Mouse (Mus musculus) mouse trophoblast stem cell (cell line): ENCODE data around the gene Pxylp1.

ENCODE experiments used
- in situ Hi-C, 2 experiments: fragments of 300-500 bp; cut with MseI, MboI; formaldehyde crosslinking; loops; 2 replicates in 1 of 2; 3 replicates in 1 of 2; pipeline ENCODE4 v1.15.1; 2025

Gene Pxylp1

DNA sequence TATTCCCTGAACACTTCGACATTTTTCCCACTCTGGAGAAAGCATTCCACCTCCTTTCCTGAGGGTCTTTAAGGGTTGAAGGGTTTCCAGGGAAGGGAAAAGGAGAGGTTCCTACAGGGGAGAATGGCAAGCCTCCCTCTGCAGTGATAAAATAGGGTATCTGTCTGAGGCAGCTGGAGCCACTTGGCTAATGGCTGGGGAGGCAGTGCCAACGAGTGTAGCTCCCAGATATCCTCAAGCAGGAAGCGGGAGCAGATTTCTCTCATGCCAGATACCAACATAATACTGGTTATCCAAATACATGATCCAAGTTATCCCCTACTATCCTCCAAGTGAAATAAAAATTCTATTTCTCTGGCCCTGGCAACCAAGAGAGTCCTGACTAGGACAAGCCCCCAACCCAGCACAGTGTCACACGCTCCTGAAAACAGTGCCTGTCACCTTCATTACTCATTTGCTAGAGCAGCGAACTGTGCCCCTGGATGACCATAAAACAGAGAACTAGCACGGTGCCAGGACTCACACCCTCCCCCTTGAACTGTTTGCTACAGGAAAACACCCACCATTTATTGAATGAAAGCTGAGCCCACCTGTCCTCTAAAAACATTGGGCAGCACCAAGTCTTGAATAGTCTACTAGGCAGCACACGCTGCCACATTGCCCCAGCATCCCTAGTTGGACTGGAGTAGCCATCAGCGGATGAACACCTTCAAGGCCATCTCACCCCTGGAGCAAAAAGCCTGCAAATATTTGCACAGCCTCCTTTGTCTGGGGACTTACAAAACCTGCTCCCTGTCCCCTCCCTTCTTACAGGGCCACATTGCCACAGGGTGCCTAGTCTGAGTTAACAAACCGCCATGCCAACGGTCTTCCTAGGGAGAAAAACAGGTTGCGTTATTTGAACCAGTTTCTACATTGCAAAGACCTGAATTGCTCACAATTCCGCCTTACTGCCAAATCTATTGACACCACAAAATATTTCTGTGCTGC, 833 bp downstream of the Pxylp1 start:
- in situ Hi-C loops: no loop called here

DNA sequence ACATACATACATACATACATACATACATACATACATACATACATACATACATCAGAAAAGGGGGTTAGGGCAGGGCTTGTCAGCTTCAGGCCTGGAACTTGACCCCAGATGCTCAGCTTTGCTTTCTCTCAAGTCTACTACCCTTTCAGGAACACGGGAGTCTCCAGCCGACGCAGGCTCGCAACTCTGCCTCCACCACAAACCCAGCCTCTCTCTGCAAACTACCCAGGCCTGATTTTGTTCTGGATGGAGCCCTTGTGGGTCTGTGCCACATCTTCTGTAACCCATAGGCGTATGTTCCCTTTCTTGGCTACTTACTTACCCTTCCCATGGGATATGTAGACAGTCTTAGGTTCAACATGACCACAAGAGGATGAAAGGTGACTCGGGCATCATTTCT, 1.7 kb downstream of the Pxylp1 start:
- in situ Hi-C loops: no loop called here

DNA sequence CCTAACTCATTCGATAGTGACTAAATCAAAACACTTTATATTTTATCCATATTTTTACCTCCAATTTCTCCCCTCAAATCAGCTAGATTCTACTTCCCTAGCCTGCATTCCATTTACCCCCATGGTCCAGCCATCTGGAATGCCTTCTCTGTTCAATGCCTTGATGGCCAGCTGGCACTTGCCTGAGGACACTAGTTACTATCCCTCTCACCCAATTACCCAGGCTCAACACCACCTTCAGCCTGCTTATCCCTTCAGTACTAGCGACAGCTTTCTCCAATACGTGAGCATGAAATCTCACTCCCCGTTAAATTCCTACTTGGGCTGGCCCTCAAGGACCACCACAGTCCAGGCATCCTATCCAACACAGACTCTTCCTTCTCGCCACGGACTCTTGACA, 2.2 kb downstream of the Pxylp1 start:
- in situ Hi-C loops: no loop called here

DNA sequence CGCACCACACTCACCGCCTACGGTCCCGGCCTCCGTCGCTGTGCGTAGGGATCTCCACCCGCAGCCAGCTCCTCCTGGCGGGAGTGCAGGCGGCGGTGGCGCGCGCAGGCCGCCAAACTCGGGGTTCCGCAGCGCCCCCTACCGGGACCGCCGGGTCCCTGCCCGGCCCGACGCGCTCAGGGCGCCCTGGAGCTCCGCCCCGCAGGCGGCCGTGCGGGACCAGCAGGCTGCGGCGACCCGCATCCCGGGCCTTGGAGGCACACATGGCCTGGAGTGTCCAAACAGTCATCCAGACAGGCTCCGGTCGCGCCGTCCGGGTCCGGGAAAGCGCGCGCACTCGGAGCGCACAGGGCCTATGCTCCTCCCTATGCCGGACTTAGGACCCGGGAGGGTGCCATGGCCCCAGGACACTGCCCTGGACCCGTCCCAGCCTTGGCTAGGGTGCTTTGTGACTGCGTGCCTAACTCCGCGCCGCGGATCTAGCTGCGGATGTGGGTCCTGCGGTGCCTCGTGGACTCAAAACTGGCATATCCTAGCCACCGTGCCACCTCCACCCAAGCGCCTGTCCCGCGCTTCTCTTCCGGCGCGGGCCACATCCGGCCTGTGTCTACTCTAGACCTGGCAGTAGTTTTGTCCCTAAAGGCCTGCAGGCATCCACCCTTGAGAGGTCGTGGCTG, 3.0 kb downstream of the Pxylp1 start:
- in situ Hi-C loops: no loop called here

DNA sequence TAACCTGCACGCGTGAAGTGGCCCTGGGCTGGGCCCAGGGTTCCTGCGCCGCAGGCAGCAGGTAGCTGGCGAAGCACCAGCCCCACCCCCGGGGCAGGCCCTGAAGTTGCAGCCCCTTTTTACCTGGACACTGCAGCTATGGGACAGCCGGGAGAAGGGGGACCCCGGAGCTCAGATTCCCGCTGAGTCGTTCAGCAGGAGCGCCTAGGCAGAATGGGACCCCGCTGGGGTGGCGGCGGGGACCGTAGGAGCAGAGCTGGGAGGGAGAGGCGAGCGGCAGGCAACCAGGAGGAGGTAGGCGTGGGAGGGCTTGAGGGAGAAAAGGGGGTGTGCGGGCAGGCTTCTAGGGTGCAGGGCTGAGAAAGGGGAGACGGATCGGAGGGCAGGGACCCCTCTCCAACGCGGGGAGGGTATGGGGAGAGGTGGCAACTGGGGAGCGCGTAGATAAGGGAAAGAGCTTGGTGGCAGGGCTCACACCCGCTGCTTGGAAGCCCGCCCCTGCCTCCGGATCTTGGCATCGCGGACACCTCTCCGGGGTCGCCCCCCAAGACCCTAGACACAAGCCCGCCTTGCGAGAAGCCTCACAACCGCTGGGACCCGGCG, 3.6 kb downstream of the Pxylp1 start:
- in situ Hi-C loops: no loop called here

DNA sequence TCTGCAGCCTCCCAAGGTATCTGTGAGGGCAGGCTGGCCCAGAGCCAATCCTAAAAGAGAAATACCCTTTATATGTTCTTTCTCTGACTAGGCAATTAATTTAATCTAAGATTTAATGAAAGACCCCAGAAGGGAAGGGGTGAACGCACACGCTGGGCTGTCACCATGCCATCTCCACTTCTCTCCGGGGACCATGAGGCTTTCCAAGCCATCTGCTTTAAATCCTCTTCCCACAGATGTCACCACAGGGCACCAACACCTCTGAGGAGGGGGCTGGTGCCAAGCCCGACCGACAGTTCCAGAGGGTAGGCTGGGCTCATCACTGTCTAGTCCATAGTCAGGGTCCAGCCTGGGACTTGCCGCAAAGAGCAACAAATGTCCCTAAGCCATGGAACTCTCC, 4.5 kb downstream of the Pxylp1 start:
- in situ Hi-C loops: no loop called here

DNA sequence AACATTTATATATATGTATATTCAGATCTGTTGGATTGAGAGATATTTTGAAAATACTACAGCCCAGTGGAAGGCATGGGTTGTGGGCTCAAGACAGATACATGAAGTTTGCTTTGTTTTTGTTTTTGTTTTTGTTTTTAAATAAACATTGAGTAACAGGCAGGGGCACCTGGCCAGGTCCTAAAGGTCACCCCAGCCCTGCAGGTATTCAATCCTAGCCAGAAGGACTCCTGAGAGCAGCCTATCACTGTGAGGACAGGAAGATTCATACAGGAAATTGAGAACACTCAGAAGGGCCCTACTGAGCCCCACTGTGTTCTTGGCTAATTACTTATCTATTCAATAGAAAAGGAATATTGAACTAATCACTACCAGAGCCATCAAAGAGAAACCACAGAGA, 5.0 kb downstream of the Pxylp1 start:
- in situ Hi-C loops: no loop called here

DNA sequence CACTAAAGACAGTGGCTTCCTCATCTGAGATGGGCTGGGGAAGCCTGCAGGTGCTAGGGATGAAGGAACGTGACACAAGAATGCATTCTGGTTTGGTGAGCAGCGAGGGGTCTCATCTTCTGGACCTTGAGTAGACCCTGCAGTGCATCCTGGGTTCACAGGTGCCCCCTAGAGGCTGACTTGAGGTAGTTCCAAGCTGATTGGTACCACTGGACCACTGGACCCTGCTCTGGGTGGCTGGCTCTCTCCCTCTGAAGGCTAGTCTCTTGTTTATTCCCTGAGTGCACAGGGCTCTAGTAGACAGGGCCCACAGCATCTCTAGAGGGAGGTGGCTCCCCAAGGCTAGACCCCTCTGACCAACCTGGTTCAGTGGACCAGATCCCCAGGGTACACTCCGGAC, 6.7 kb downstream of the Pxylp1 start:
- in situ Hi-C loops: no loop called here

DNA sequence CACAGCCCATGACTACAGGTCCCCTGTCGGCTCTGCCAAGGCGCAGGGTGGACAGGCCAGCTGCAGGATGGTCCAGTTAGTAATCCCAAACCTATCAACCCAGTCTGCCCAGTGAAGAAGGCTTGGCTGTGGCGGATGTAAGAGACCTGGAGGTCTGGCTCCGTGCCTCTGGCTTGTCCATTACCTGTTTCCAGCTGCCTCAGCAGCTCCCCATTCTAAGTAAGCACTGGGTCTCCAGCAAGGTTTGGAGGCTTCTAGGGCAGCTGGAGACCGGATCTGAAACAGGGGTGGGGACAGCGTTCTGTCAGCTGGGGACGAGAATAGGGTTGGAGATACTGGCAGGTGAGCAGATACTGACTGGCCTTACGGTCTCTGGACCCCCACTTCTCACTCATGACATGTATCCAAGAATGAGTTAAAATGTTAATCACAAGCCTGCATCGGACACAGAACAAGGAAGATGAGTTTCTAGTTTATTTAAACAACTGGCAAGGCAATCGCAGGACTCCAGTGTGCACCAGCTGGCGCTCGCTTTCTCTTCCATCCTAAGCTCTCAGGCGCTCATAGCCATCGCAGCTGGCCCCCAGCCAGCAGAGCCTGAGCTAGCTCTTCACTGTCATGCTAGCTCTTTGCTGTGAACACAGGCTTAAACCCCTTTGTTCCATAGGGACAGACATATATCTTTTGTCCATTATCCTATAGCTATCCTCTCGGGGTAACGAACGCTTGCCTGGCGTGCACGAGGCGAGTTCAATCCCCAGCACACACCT, 9.8 kb downstream of the Pxylp1 start:
- in situ Hi-C loops: no loop called here

DNA sequence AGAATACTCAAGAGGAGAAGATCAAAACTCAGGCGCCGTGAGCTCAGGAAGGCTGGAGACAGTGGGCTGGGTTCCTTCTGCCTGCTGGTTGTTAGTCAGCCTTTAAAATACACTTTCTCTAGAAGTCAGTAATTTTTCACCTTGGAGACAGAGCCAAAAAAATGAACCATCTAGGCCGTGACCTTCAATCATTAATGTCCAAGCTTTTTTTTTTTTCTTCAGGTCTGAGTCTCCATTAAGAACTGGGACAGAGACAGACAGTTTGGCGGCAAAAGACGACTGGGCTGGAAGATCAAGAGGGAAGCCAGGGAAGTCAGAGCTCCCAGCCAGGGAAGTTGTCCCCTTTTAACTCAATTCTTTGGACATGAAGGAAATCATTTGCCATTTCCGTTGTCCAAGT, 10.6 kb downstream of the Pxylp1 start:
- in situ Hi-C loops: no loop called here

DNA sequence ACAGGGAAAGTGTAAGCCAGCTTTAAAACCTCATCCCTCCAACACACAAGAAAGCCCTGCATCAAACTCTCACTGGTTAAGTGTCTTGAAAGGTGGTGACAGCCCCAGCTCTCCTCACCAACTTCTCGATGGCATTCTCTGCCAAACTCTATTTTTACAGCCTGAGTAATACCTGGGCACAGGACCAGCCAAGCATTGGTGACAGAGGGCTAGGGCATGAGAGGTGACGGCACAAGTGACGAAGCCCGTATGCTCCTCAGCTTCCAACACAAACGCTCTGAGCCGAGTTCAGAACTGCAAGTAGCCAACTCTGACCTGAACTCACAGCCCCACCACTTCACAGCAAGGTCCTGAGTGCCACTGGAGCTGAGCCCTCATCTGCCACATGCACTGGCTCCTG, 13.4 kb downstream of the Pxylp1 start:
- in situ Hi-C loops: no loop called here

DNA sequence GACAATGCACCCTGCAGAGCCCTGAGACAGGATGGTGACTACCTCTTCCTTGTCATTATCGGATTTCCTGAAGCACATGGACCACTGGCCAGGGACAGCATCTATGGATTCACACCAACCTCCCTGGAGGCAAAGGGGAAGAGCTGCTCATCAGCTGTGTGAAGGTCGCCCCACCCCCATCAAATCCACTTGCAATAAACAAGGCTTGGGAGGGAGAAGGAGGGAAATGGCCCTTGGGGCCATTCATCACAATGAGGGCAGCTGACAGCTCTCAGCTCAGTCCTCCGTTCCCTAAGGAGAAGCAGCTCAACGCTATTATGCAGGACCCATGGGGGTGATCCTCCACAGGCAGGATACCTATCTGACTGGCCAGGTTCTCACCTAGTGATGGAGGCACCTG, 14.0 kb downstream of the Pxylp1 start:
- in situ Hi-C loops: no loop called here

DNA sequence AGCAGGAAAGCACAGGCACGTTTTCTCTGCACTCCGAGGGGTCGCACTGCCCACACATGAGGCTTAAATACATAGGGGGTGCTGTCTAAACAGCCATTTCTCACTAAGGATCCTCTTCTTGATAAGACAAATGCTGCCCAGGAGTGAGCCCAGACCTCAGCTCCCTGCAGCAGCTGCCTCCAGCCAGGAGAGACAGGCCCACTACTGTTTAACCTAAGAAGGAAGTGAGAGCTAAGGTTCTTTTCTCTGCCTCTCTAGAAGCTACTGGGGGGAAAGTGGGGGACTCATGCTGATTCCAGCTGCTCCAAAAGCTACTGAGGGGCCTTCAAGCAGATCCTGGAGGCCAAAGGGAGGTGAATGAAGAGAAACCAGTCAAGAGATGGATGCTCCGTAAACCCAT, 16.8 kb downstream of the Pxylp1 start:
- in situ Hi-C loops: no loop called here

DNA sequence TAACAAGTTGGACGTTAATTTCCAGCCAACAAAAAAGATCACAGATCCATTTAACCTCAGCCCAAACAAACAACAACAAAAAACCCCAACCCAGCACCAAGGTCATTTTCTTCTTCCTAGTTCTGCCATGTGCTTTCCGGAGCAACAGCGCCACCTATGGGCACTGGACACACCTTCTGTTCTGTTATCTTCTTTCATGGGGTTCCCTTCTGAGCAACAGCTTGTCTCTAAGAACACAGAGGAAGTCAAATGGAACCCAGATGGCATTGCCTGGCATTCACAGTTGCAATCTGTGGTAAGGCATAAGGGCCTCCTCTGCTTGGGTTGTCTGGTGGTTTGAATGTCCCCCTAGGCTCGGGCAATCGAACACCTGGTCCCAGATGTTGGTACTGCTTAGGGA, 19.4 kb downstream of the Pxylp1 start:
- in situ Hi-C loops: no loop called here

DNA sequence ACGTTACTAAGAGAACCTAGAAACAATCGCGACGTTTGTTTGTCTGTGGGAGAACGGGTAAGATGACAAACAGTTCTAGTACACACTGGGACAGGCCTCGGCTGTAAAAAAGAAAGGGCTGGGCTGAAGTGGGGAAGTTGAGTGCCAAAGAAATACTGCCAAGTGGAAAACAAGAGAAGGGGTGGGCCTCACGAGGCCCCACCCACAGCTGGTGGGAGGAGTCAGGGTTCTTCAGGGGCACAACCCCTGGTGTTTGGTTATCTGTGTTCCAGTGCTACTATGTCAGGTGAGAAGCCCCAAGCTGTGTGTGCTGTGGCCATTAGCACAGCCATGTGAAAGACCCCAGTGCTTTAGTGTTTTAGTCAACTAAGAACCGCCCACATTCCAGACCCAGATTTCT, 22.4 kb downstream of the Pxylp1 start:
- in situ Hi-C loops: no loop called here

DNA sequence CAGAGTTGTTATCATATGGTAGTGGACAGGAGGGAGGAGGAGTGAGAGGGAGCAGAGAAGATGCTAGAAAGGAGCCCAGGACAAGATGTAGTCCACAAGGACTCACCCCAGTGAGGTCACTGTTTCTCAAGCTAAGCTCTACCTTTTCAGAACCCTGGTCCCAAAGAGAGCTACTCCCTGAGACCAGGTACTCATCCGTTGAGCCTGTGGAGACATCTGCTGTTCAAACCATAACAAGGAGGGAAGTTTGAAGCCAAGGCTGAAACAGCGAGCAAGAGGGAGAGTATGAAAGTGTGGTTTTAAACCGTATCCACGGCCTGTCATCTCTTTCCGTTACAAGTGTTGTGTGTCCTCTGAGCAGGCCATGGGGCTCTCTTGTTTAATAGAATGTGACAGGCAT, 22.9 kb downstream of the Pxylp1 start:
- in situ Hi-C loops: no loop called here

DNA sequence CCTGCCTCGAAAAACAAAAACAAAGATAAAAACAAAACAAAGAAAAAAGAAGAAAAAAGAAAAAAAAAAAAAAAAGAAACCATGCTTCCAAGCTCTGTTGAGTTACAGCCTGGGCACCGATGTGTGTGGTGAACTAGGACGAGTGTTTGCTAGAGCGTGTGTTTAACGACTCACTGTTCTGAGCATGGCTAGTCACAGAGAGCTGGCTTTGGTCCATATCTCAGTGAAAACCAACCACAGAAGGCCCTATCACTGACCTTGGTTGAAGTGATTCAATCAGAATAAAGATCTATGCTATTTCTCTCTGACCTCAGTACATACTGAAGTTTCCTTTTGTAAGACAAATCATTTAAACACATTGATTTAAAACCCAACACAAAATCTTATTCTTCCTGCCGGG, 23.9 kb downstream of the Pxylp1 start:
- in situ Hi-C loops: no loop called here

DNA sequence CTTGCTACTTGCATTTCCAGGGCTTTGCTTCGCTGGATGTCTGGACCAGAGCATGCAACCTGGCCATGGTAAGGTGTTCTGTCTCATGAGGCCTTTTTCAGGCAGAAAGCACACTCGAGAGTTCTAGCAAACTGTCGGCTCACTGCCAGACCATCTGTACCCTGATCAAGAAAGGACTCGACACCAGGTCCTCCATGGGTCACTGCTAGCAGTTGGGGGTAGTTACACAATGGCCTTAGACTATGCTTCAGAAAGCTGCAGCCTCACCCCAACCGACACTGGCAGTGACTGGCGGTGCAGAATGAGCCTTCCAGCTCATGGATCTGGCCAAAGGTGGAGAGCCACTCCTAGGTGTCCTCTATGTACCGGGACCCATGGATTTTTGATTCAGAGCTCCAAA, 25.3 kb downstream of the Pxylp1 start:
- in situ Hi-C loops: no loop called here

DNA sequence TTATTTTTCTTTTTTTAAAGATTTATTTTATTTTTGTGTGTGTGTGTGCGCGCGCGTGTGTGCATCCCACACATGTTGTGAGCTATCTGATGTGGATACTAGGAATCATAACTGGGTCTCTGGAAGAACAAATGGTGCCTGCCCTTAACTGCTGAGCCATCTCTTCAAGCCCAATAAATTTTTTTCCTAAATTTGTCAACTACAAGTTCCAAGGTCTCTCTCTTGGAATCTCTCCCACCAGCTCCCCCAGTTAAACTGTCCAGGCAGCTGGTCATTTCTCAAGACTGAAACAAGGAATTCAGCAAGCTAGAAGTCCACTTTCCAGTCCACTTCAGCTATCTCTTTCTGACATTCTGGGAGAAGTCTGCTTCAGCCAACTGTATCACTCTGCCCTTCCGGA, 26.3 kb downstream of the Pxylp1 start:
- in situ Hi-C loops: no loop called here

DNA sequence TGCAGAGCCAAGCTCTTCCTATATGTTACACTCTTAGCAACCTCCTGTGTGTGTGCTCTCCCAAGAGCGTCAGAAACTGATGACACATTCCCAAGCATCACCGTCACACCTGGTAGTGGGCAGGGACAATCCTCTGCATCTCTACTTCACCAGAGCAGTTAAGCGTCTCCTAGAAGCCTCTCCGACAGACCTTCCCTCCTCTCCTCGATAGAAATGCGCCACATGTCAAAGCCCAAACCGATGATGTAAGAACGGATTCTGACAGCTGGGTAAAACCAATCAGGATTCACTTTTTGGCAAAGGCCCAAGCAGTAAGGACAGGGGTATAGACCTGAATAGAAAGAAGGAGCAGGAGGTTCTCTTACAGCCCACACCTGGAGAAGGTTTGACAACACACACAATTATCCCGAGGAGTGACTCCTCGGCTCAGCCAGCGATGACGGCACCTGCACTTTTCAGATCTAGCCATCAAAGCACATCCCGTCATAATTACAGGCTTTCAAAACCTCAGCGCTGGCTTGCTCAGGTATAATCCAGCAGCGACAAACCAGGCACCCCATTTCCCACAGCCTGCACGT, 26.9 kb downstream of the Pxylp1 start:
- in situ Hi-C loops: no loop called here

DNA sequence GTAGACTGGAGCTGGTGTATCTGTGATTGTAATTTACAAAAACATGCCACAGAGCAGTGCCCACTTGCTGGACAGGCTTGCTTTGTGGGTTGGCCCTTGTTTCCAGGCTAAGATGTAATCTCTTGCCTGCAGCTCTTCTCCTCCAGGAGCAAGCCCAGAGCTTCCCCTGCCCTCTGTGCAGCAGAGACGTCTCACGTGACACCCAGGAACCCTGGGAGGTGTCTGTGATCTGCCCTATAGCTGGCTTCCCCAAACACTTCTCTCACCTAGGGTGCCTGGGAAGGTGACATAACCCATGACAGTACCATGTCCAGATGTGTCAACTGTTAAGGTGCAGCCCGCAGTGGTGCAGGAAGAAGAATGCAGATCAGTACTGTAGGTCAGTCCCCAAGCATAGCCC, 28.9 kb downstream of the Pxylp1 start:
- in situ Hi-C loops: no loop called here

DNA sequence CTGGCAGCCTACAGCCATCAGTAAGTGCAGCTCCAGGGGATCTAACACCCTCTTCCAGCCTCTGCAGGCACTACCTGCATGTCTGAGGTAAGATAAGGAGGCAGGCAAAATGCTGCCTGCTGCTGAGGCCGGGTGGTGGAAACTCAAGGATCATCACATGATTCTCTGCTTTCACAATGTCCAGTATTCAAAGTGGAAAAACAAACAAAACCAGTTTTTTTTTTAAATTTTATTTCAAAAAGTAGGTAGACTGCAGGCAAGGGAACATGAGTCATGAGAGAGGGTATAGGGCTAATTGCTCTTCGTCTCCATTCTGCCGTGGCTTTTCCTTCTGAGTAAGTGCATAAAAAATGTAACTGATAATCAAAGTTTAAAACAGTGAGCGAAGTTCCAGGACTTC, 29.6 kb downstream of the Pxylp1 start:
- in situ Hi-C loops: no loop called here
